Mouse (Mus musculus) induced T-regulatory cell, adult 2 months (primary cell): Measurements from ENCODE around the gene Exoc3l4.

Experiments
- DNase-seq: peaks from one replicate; pipeline ENCODE4 v3.0.0-alpha.2; 2012; ENCODE audit warnings: low read depth

Gene Exoc3l4

GRCm38 (mm10) chr12:111411631-111412355, 5.0 kb upstream of the Exoc3l4 start:
- DNase-seq, result no peak

DNA sequence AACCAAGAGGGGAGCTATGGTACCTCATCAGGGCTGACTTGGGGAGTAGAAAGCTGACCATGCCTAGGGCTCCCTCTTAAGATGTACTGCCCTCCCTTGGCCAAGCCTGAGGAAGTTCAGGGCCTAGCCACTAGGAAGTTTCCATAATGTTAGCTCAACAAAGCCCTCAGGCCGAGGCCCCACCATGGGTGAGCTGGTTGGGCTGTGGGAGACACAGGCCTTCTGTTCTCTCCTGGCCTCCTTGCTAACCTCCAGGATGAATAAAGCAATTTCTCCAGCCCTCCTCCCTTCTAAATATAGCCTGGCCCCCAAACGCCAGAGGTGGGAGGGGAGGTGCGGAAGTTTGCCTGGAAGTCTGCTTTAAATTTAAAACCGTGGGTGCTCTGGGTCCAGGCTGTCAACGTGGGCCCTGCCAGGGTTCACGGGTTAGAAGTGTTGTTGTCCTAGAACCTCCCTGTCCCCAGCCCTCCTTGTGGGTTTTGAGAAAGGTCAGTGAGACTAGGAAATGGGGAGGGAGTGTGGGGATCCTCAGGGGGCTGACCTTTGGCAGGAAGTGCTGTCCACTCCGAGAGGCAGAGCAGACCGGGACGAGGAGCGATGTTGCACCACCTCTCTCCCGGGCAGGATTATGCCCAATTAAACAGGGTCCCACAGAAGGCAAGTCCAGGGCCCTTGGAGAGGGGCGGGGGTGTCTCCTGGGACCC, 4.1 kb upstream of the Exoc3l4 start:
- DNase-seq, result no peak

DNA sequence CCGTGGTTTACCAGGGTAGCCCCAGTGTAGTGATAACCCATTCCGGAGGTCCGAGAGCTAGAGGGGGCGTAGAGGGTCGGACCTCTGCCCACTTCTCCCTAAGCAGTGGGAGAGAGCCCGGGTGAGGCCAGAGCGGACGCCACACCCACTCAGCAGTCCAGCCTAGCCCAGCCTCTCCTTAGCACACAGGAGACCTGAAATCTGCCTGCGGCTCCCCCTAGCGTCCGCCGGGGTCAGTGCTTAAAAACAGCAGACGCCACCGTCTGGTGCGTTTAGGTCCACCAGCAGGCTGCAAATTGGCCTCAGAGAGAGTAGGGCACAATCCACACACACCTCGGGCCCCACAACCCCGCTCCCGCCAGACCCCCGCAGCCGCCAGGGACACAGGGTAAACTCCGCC, 3.5 kb upstream of the Exoc3l4 start:
- DNase-seq, result peak; percentile 77

- DNase-seq, result no peak
Observed at GRCm38 (mm10) chr12:111419918-111420317, 3.1 kb downstream of the Exoc3l4 start.

- no peak for DNase-seq
Observed at GRCm38 (mm10) chr12:111420946-111421709, 4.3 kb downstream of the Exoc3l4 start.

DNA sequence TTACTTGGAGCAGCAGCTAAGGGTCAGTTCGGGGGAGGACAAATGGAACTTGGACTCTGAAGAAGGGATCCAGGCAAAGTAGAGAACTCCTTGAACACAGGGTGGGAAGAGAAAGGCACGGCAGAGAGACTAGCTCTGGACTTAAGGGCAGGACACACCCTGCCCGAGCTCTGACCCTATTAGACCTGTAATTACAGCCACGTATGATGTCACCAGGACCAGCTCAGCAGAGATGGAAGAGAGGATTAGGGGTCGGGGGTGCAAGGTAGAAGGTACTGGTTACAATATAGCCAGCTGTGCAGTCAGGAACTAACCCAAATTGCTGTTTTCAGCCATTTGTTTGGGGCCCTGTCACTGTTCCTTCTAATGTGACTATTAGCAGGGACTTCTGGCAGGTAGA, 6.0 kb downstream of the Exoc3l4 start:
- DNase-seq, result no peak

- DNase-seq, result no peak
Observed at GRCm38 (mm10) chr12:111423570-111424129, 6.8 kb downstream of the Exoc3l4 start.

GRCm38 (mm10) chr12:111424547-111424946, 7.7 kb downstream of the Exoc3l4 start:
- DNase-seq, result no peak

GRCm38 (mm10) chr12:111425258-111425657, 8.4 kb downstream of the Exoc3l4 start:
- DNase-seq, result peak; percentile 49

DNA sequence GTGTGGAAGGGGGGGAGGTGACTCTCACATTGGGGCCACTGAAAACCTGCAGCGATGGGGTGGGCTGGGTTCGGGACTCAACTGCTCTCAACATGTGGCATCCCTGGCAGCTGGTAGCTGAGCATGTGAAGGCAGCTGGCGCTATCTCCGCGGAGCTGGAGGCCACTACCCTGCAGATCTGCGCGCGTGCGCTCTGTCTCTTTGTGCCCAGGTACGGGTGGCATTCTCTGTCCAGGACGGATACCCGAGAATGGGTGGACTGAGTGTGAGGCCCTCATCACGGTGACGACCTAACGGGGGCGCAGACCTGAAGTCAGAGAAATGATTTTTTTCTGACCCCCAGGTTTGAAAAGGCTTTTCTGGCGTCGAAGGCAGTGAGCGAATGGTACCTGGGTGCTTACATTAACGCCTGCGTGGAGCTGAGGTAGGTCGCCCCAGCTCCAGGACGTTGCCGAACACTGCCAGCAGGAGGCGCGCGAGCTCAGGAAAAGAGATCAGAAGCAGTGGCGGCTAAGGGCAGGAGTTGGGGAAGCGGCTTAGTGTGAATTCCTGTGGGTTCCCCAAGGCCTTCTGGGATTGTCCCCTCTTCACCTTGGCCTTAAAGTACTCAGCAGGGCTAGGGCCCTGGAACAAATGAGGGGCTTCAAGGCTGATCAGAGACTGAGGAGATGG, 9.1 kb downstream of the Exoc3l4 start:
- peak; percentile 76 for DNase-seq

GRCm38 (mm10) chr12:111427438-111428113, 10.8 kb downstream of the Exoc3l4 start:
- no peak for DNase-seq

- DNase-seq, result no peak
Observed at GRCm38 (mm10) chr12:111428364-111428763, 11.5 kb downstream of the Exoc3l4 start.

DNA sequence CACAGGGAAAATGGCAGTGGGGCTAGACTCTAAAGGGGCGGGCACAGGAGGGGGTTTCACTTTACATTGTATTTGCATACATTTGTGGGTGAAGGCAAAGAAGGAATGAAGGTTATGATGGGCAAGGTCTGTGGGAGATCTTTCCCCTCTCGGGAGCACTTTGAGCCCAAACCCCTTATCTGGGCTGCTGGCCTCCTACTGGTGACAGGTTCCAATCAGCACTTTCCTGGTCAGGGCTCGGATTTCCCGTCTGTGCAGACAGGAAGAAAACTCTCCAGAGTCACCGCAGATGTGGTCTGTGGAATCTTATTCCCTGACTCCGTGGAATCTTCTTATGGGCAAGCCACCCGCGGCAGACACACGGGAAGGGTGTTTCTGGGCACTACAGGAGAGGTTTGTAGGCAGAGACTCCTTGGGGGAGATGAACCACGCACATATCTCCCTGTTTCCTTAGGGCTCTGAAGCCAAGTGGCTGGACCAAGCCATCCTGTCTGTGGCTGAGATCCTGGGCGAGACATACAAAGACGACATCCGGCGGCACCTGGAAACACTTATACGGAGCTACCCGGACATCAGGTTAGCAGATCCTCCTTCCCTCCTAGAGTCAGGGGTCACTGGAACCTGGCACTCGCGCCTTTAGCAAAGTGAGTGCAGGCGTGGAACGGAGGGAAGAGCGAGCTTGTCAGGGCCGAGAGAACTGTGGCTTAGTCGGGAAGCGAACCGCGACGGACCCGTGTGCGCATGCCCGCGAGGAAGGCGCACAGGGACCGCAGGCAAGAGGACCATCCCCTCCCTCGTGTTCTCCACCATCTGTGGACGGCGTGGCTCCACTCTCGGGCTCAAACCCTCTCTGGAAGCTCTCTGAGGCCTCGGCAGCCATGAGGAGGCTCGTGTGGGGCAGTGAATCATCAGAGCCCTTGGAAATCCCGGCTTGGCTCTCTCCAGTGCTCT, 12.4 kb downstream of the Exoc3l4 start:
- DNase-seq, result peak; percentile 18

DNA sequence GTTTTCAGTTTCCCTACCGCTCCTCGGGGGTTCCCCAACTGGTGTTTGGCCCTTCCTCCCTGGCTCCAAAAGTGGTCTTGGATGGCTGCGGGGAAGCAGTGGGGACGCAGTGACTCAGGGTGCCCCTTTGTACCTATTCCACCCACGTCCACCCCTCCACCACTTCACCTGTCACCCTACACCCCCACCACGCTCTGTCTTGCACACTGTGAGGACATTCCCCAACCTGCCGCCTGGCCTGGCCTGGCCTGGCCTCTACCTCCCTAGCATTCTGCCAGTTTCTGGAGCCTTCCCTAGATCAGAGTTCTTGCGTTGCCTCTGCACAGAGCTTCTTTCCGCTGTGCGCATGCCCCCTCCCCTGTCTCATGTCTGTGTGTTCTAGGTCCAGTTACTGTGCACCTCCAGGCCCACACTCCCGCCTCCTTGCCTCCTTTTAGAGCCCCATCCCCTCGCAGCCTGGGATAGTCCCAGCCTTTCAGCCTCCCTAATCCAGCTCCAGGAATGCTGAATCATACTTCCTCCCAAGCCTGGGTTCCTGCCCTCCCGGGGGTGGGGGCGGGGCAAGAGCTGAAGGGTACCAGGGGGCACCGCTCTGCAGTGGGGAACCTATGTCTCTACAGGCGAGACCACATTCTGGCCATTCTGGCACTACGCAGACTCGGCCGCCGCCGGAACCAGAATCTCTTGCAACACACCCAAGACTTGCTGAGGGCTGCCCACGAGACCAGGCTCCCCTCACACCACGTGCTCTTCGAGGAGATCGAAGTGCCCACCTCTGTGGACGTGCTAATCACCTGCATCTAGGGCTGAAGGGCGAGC, 13.4 kb downstream of the Exoc3l4 start:
- no peak for DNase-seq

DNA sequence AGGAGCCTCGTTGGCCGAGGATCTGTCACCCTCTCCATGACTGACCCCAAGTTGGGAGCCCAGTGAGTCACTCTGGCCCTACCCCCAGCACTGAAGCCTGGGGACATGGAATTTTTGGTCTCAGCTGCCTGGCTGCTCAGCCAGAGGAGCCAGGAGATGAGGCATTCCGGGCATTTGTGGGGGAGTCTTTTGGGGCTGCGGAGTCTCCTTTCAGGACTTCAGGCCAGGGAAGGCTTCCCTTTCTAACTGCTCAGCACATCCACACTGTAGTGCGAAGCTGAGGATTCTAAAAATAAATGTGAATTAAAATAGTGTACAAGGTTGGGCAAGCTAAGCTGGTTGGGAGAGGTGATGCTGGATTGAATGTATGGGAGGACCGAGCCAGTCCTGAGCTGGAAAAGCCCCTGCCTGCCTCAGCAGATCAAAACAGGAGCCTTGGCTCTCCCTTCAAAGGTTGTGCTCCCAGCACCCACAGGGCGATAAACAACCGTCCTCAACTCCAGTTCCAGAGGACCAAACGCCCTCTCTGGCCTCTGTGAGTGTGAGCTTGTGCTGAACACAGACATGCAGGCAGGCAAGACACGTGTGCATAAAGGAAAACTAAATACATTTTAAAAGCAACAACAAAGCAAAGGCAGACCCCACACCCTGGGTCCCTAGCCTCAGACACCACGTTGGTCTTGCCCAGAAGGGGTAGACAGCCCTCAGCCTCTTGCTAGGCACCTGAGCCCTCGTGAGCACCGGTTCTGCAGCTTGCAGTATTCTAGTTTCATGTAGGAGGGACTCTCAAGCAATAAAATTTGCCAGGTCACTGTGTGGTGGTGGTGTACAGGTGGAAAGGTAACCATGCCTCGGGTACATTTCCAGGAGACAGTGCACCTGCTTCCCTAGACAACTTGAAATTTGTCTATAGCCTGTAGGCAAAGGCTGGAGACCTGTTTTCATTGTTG, 14.3 kb downstream of the Exoc3l4 start:
- no peak for DNase-seq

DNA sequence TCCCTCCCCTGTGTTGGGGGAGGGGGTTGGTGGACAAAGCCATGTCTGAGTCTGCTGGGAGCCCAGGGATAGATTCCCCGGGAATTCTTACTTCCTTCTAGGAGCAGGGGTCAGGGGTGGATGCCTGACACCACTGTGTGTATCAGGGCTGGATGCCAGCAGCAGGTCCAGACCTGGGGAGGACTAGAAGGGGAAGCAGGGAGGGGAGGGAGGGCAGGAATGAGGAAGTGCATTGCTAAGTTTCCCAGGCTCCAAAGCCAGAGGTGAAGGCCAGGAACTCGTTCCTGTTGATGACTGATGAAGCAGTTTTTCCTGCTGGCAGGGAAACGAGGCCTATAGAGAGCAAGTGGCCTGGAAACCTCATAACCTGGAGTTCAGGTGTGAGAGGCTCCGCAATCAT, 15.3 kb downstream of the Exoc3l4 start:
- DNase-seq, result no peak

GRCm38 (mm10) chr12:111432751-111433331, 16.0 kb downstream of the Exoc3l4 start:
- DNase-seq, result no peak
